Mouse (Mus musculus) brown adipose tissue, adult 24 weeks (tissue): ENCODE data around the gene Ugt2b34. TPM values are rescaled to one million over a fixed set of nuclear protein-coding genes. Genes with fewer than 3 reads are reported as not detected.
"Not testable (repeated sequence)": the region's sequence is repeated elsewhere in the genome, so short reads cannot be mapped to it uniquely, and the experiment has no call there.

Experiments
- H3K27ac ChIP-seq: fragments of 200-500 bp; replicated peaks from 2 replicates; pipeline ENCODE4 v1.5.1; 2012; ENCODE audit warnings: low read depth, mild to moderate bottlenecking, low read length
- H3K4me1 ChIP-seq: fragments of 200-500 bp; 2 replicates; pipeline ENCODE4 v1.6.1; 2012; ENCODE audit warnings: low read length, mixed read lengths; ENCODE audit not compliant: control insufficient read depth, insufficient read depth, insufficient read length
- H3K4me3 ChIP-seq: fragments of 200-500 bp; 2 replicates; pipeline ENCODE4 v1.5.1; 2012; ENCODE audit warnings: low read depth, mild to moderate bottlenecking, low read length, moderate library complexity; ENCODE audit not compliant: insufficient read depth
- polyA plus RNA-seq: library from polyadenylated mRNA; stranded (reverse); fragments of >200 nt; gene quantifications from 2 replicates; pipeline ENCODE4 v1.2.4, GENCODE M21; 2012; ENCODE audit not compliant: missing spikeins, insufficient read depth, insufficient read length

Ugt2b34 gene
- polyA plus RNA-seq, 1 experiment, result not detected

DNA sequence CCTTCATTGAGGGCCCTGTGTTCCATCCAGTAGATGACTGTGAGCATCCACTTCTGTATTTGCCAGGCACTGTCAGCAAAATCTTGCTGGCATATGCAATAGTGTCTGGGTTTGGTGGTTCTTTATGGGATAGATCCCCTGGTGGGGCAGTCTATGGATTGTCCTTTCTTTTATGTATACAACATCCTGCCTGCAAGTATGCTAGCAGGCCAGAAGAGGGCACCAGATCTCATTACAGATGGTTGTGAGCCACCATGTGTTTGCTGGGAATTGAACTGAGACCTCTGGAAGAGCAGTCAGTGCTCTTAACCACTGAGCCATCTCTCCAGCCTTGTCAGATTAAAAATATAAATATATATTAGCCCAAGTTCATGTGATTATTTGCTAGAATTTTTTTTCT, 65.5 kb downstream of the Ugt2b34 start:
- not testable (repeated sequence) for H3K4me3 ChIP-seq, H3K4me1 ChIP-seq, H3K27ac ChIP-seq

DNA sequence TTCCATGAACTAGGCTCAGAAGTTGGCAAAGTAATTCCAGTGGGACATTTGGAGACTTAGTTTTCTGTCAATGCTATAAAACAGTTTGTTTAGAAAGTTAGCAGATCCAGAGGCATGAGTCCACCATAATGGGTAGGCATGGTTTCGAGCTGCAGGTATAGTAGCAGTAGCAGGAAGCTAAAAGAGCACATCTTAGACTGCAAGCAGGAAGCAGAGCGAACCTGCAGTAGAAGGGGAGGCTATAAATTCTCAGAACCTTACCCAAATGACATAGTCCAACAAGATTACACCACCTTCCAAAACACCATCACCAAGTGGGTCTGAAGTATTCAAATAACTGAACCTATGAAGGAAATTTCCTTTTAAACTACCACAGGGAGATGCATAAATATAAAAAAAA, 66.5 kb downstream of the Ugt2b34 start:
- no peaks in the 10 kb centered on the region for H3K4me1 ChIP-seq
- H3K4me3 ChIP-seq, result no peak overlapping the region
- H3K27ac ChIP-seq, result no peak overlapping the region

Other genes starting within 250 kb of the Ugt2b34 start
- not detected in 2 replicates for gene Tmprss11b, start 230.6 kb downstream of the Ugt2b34 start, polyA plus RNA-seq
- gene Tmprss11e, start 161.1 kb downstream of the Ugt2b34 start, polyA plus RNA-seq, result not detected in 2 replicates
- gene Ythdc1, start 102.7 kb downstream of the Ugt2b34 start, polyA plus RNA-seq, result 19.9 and 29.1 TPM in 2 replicates
- gene Ugt2b1, start 19.6 kb upstream of the Ugt2b34 start, polyA plus RNA-seq, result not detected in 2 replicates
- not detected in 2 replicates for gene Ugt2b35, start 93.9 kb upstream of the Ugt2b34 start, polyA plus RNA-seq
- gene Ugt2b36, start 185.6 kb upstream of the Ugt2b34 start, polyA plus RNA-seq, result not detected in 2 replicates
- gene Ugt2b5, start 233.4 kb upstream of the Ugt2b34 start, polyA plus RNA-seq, result not detected in 2 replicates